16 mouse cellular contexts compared by ENCODE assay signal in genomic region chr9:35110051-35110450, GRCm38 (mm10). TPM values are rescaled to one million over a fixed set of nuclear protein-coding genes. Genes with fewer than 3 reads are reported as not detected.
DNase-seq lines count a peak whose midpoint lies in the region; ATAC-seq and TF ChIP-seq lines count a peak whose summit lies in the region.
"Had no signal": no experiment of that assay in that cellular context is flagged by ENCODE, and none has a peak within 500 bp of the region (broad histone marks: within the 10 kb centered on the region; RNA-seq: fewer than 3 reads in every experiment).

No protein-coding gene starts in this region.

- H3K27me3 ChIP-seq in cerebellum, adult 2 months (ENCODE audit: control insufficient read depth, insufficient read depth, low read length), result no peaks in the 10 kb centered on the region
- no peaks in the 10 kb centered on the region for H3K27me3 ChIP-seq in hindbrain, postnatal 0 days (ENCODE audit: insufficient read depth, low read length)
- no peaks in the 10 kb centered on the region for H3K27me3 ChIP-seq in hindbrain, embryonic 11.5 days (ENCODE audit: control insufficient read depth, insufficient read depth, low read length)
- H3K27me3 ChIP-seq in embryonic facial prominence, embryonic 10.5 days (replicated peaks; ENCODE audit: low read depth, poor library complexity, severe bottlenecking), result no peaks in the 10 kb centered on the region
- H3K27me3 ChIP-seq in liver, embryonic 13.5 days, result no peaks in the 10 kb centered on the region
- H3K27me3 ChIP-seq in forebrain, embryonic 14.5 days (replicated peaks; ENCODE audit: control insufficient read depth, insufficient read depth, low read length), result no peaks in the 10 kb centered on the region
- H3K27me3 ChIP-seq: CH12.LX; hindbrain, embryonic 15.5 days had no signal

- peaks cover 9% of the 10 kb centered on the region for H3K4me1 ChIP-seq in cerebellum, adult 2 months (ENCODE audit: control insufficient read depth, insufficient read depth, low read length)
- peaks cover 17% of the 10 kb centered on the region for H3K4me1 ChIP-seq in hindbrain, postnatal 0 days (ENCODE audit: insufficient read depth, low read length)
- H3K4me1 ChIP-seq in hindbrain, embryonic 11.5 days (replicated peaks; ENCODE audit: control insufficient read depth, insufficient read depth, low read length), result no peaks in the 10 kb centered on the region
- peaks cover 79% of the 10 kb centered on the region for H3K4me1 ChIP-seq in embryonic facial prominence, embryonic 10.5 days
- peaks cover 97% of the 10 kb centered on the region for H3K4me1 ChIP-seq in liver, embryonic 13.5 days (replicated peaks)
- H3K4me1 ChIP-seq in forebrain, embryonic 14.5 days (ENCODE audit: control insufficient read depth, insufficient read depth, low read length), result peaks cover 20% of the 10 kb centered on the region

- H3K9me3 ChIP-seq in hindbrain, postnatal 0 days (ENCODE audit: low read length), result no peaks in the 10 kb centered on the region
- no peaks in the 10 kb centered on the region for H3K9me3 ChIP-seq in hindbrain, embryonic 11.5 days (ENCODE audit: control insufficient read depth, low read length)
- no peaks in the 10 kb centered on the region for H3K9me3 ChIP-seq in embryonic facial prominence, embryonic 10.5 days
- H3K9me3 ChIP-seq in liver, embryonic 13.5 days (replicated peaks), result no peaks in the 10 kb centered on the region
- no peaks in the 10 kb centered on the region for H3K9me3 ChIP-seq in forebrain, embryonic 14.5 days (replicated peaks; ENCODE audit: control insufficient read depth, low read length)
- H3K9me3 ChIP-seq: hindbrain, embryonic 15.5 days had no signal

- peak in 1 of 2 experiments; percentile 13 for DNase-seq in cerebellum, adult 2 months
- DNase-seq in cerebellum, postnatal 4 days (ENCODE audit: low spot score in 2 of 2), result no peak
- no peak for DNase-seq in hindbrain, postnatal 0 days (ENCODE audit: low spot score)
- no peak for DNase-seq in hindbrain, embryonic 11.5 days (ENCODE audit: low spot score)
- DNase-seq in embryonic facial prominence, embryonic 10.5 days (ENCODE audit: low spot score), result no peak
- no peak for DNase-seq in liver, embryonic 13.5 days
- no peak for DNase-seq in forebrain, embryonic 14.5 days (ENCODE audit: low spot score)
- DNase-seq: cerebellum, adult 11 months; kidney, adult 9 months; layer of hippocampus, adult 9-11 months; midbrain, embryonic 14.5 days; thymus, postnatal 4 days had no signal

- no peak for TF ChIP-seq POLR2A in cerebellum, adult 2 months (IDR thresholded peaks at IDR 0.05; ENCODE audit: borderline replicate concordance, insufficient read depth, low read length)

- no peaks in the 10 kb centered on the region for H3K36me3 ChIP-seq in hindbrain, postnatal 0 days (ENCODE audit: insufficient read depth, low read length)
- no peaks in the 10 kb centered on the region for H3K36me3 ChIP-seq in hindbrain, embryonic 11.5 days (ENCODE audit: control insufficient read depth, insufficient read depth, low read length)
- H3K36me3 ChIP-seq in embryonic facial prominence, embryonic 10.5 days (replicated peaks), result 0 out of 2 replicates have a peak, but pooled peaks cover 4% of the 10 kb centered on the region
- H3K36me3 ChIP-seq in liver, embryonic 13.5 days, result peaks cover 42% of the 10 kb centered on the region
- no peaks in the 10 kb centered on the region for H3K36me3 ChIP-seq in forebrain, embryonic 14.5 days (ENCODE audit: control insufficient read depth, insufficient read depth, low read length)
- H3K36me3 ChIP-seq: hindbrain, embryonic 15.5 days had no signal

- H3K4me3 ChIP-seq in cerebellum, adult 2 months (replicated peaks; ENCODE audit: insufficient read depth, low read depth, low read length), result no peak overlapping the region
- no peak overlapping the region for H3K4me3 ChIP-seq in hindbrain, postnatal 0 days (ENCODE audit: low read length)
- no peak overlapping the region for H3K4me3 ChIP-seq in hindbrain, embryonic 11.5 days (ENCODE audit: low read depth, low read length)
- H3K4me3 ChIP-seq in embryonic facial prominence, embryonic 10.5 days, result no peak overlapping the region
- no peak overlapping the region for H3K4me3 ChIP-seq in liver, embryonic 13.5 days (replicated peaks)
- no peak overlapping the region for H3K4me3 ChIP-seq in forebrain, embryonic 14.5 days (ENCODE audit: low read depth, low read length)
- H3K4me3 ChIP-seq: hindbrain, embryonic 15.5 days had no signal

- H3K27ac ChIP-seq in cerebellum, adult 2 months (ENCODE audit: insufficient read depth, low read length), result peak overlapping the region; percentile 5; the same call in 1 of the 2 replicates
- peak overlapping the region; percentile 58; the same call in 1 of the 2 replicates for H3K27ac ChIP-seq in hindbrain, postnatal 0 days
- no peak overlapping the region for H3K27ac ChIP-seq in hindbrain, embryonic 11.5 days (ENCODE audit: low read depth, low read length)
- H3K27ac ChIP-seq in embryonic facial prominence, embryonic 10.5 days (replicated peaks), result peak overlapping the region; percentile 83
- H3K27ac ChIP-seq in liver, embryonic 13.5 days, result peak overlapping the region; percentile 83
- no peak overlapping the region for H3K27ac ChIP-seq in forebrain, embryonic 14.5 days (ENCODE audit: low read depth, low read length)
- H3K27ac ChIP-seq: hindbrain, embryonic 15.5 days; macrophage had no signal

- H3K4me2 ChIP-seq in hindbrain, postnatal 0 days (ENCODE audit: low read depth, low read length), result no peak overlapping the region
- H3K4me2 ChIP-seq in hindbrain, embryonic 11.5 days (replicated peaks; ENCODE audit: low read depth, low read length), result no peak overlapping the region
- peak overlapping the region; percentile 45 for H3K4me2 ChIP-seq in liver, embryonic 13.5 days
- no peak overlapping the region for H3K4me2 ChIP-seq in forebrain, embryonic 14.5 days (ENCODE audit: low read length)
- H3K4me2 ChIP-seq: hindbrain, embryonic 15.5 days had no signal

- WGBS in cerebellum, adult 2 months, result 91% methylated on average over 5 of the region's 5 CpGs
- WGBS in hindbrain, postnatal 0 days, result 94% methylated on average over 5 of the region's 5 CpGs
- 90% methylated on average over 5 of the region's 5 CpGs for WGBS in hindbrain, embryonic 11.5 days
- WGBS in embryonic facial prominence, embryonic 10.5 days, result 84% methylated on average over 5 of the region's 5 CpGs
- WGBS in liver, embryonic 13.5 days (ENCODE audit: insufficient replicate concordance), result 44% methylated on average over 5 of the region's 5 CpGs
- WGBS in forebrain, embryonic 14.5 days, result 87% methylated on average over 5 of the region's 5 CpGs

- no peak for TF ChIP-seq CTCF in cerebellum, adult 2 months (IDR thresholded peaks at IDR 0.05; ENCODE audit: borderline replicate concordance, insufficient read depth, low read depth, low read length)
- no peak for TF ChIP-seq CTCF in hindbrain, postnatal 0 days (IDR thresholded peaks at IDR 0.05; ENCODE audit: low read depth)

- no peak overlapping the region for H3K9ac ChIP-seq in hindbrain, postnatal 0 days (replicated peaks; ENCODE audit: low read length)
- no peak overlapping the region for H3K9ac ChIP-seq in hindbrain, embryonic 11.5 days (ENCODE audit: low read depth, low read length)
- peak overlapping the region; percentile 41 for H3K9ac ChIP-seq in liver, embryonic 13.5 days
- no peak overlapping the region for H3K9ac ChIP-seq in forebrain, embryonic 14.5 days (ENCODE audit: low read length)
- H3K9ac ChIP-seq: hindbrain, embryonic 15.5 days had no signal

- no peak for ATAC-seq in hindbrain, postnatal 0 days
- no peak for ATAC-seq in hindbrain, embryonic 11.5 days (ENCODE audit: low FRiP score)
- peak; percentile 30 for ATAC-seq in liver, embryonic 13.5 days (ENCODE audit: low read depth)
- ATAC-seq in erythroid progenitor cell, adult 5-6 weeks (replicated peaks; ENCODE audit: low FRiP score, poor library complexity, severe bottlenecking), result no peak
- no peak for ATAC-seq in forebrain, embryonic 14.5 days

RNA-seq across cellular contexts. Expression of gene St3gal4, which starts 9.0 kb away (rescaled TPM):
- polyA plus RNA-seq in cerebellum, adult 2 months (2012; rRNA removed), result 12.7 and 14.5 TPM in 2 replicates
- 17.5 and 31.4 TPM in 2 replicates for total RNA-seq in hindbrain, postnatal 0 days (2014; rRNA removed)
- 16.4 and 16.9 TPM in 2 replicates for polyA plus RNA-seq in hindbrain, postnatal 0 days (2015; fragmentation: Nextera tagmentation; extraction: Ambion mirVana)
- polyA plus RNA-seq in hindbrain, embryonic 11.5 days (2014; fragmentation: Nextera tagmentation; extraction: Ambion mirVana), result 11.7 and 13.7 TPM in 2 replicates
- 18.2 and 18.7 TPM in 2 replicates for polyA plus RNA-seq in embryonic facial prominence, embryonic 10.5 days (2016; fragmentation: Nextera tagmentation; extraction: Ambion mirVana)
- polyA plus RNA-seq in liver, embryonic 13.5 days (2015; fragmentation: Nextera tagmentation; extraction: Ambion mirVana), result 24.1 and 26.1 TPM in 2 replicates
- 25.2 and 41.5 TPM in 2 replicates for total RNA-seq in erythroid progenitor cell, adult 5-6 weeks (2015; ENCODE audit: low replicate concordance)
- total RNA-seq in erythroid progenitor cell, adult 5-6 weeks (2017; ENCODE audit: low replicate concordance), result 35.2 and 37.9 TPM in 2 replicates
- polyA plus RNA-seq in forebrain, embryonic 14.5 days (2014; fragmentation: Nextera tagmentation; extraction: Ambion mirVana), result 10.1 and 12.3 TPM in 2 replicates

Comparison
In these comparisons a context has a peak if more than half of its experiments do, and no peak if none do; other contexts are left out.
1. H3K27ac ChIP-seq: peak in cerebellum, adult 2 months (single experiment), hindbrain, postnatal 0 days (single experiment), embryonic facial prominence, embryonic 10.5 days (single experiment) and liver, embryonic 13.5 days (single experiment); none in hindbrain, embryonic 11.5 days (single experiment) and forebrain, embryonic 14.5 days (single experiment).